Mouse (Mus musculus) left cerebral cortex, adult 2 months (tissue): ENCODE data around the gene Flywch2. TPM values are rescaled to one million over a fixed set of nuclear protein-coding genes. Genes with fewer than 3 reads are reported as not detected.

Source experiments
- DNase-seq, 2 experiments: peaks; one replicate each; pipeline ENCODE4 v3.0.0; 2021 to 2022; ENCODE audit warnings: low spot score in 2 of 2, mixed read lengths in 1 of 2; ENCODE audit errors: extremely low spot score in 1 of 2
- H3K27ac ChIP-seq: fragments of 200-600 bp; 2 replicates; pipeline ENCODE4 v1.8.1; 2022
- H3K4me3 ChIP-seq: fragments of 200-600 bp; 2 replicates; pipeline ENCODE4 v1.8.1; 2022
- CTCF ChIP-seq: fragments of 200-600 bp; IDR thresholded peaks from 2 replicates; pipeline ENCODE4 v1.8.1; 2022; ENCODE audit warnings: antibody characterized with exemption, mild to moderate bottlenecking, moderate library complexity
- intact Hi-C: fragments of 180-260 bp; cut with DNase I; formaldehyde crosslinking; loops from one replicate; pipeline ENCODE4 v1.15.1; 2025
- total RNA-seq, 2 experiments: library from RNA; stranded (reverse); gene quantifications; 2 replicates each; pipeline ENCODE4 v1.2.3; 2021

Flywch2 gene
- total RNA-seq, 2 experiments from 2014 or later, result 11.9 to 13.7 TPM

GRCm38 (mm10) chr17:23745301-23746251 is 40.3 kb downstream of the Flywch2 start, which contains the start of gene Kremen2:
TSS of gene Kremen2 (minus strand) at chr17:23745833.
- intact Hi-C loops, result no loop called here
- peak within 1 kb of the TSS; percentile 27; the same call in 1 of the 2 replicates for H3K4me3 ChIP-seq
- no peak for TF ChIP-seq CTCF
- no peak for DNase-seq
- no peak within 1 kb of the TSS for H3K27ac ChIP-seq

- intact Hi-C loops, result loop anchor here (5.0 kb wide), 1 partner anchor 58 kb away; no protein-coding TSS in a partner anchor
- TF ChIP-seq CTCF, result no peak
- Histone ChIP-seq H3K27ac (no peak overlapping the region), H3K4me3 (no peak overlapping the region)
- DNase-seq, result no peak
Observed at GRCm38 (mm10) chr17:23744651-23745050, 41.2 kb downstream of the Flywch2 start.

- intact Hi-C loops, result loop anchor here (5.0 kb wide), 1 partner anchor 58 kb away; no protein-coding TSS in a partner anchor
- H3K4me3 ChIP-seq, result no peak overlapping the region
- no peak overlapping the region for H3K27ac ChIP-seq
- DNase-seq, result no peak
- TF ChIP-seq CTCF, result no peak
Observed at GRCm38 (mm10) chr17:23744076-23744475, 41.8 kb downstream of the Flywch2 start.

GRCm38 (mm10) chr17:23742941-23743340 is 42.9 kb downstream of the Flywch2 start:
- H3K27ac ChIP-seq, result no peak overlapping the region
- intact Hi-C loops, result loop anchor here (5.0 kb wide), 1 partner anchor 59 kb away; no protein-coding TSS in a partner anchor
- no peak overlapping the region for H3K4me3 ChIP-seq
- TF ChIP-seq CTCF, result no peak
- DNase-seq, result no peak

GRCm38 (mm10) chr17:23742210-23742793 is 43.6 kb downstream of the Flywch2 start:
- intact Hi-C loops, result loop anchor here (5.0 kb wide), 1 partner anchor 60 kb away; no protein-coding TSS in a partner anchor
- no peak for TF ChIP-seq CTCF
- Histone ChIP-seq H3K27ac (no peak overlapping the region), H3K4me3 (peak overlapping the region; percentile 29)
- DNase-seq, result no peak

- DNase-seq, result no peak
- Histone ChIP-seq H3K4me3 (peak overlapping the region; percentile 29), H3K27ac (no peak overlapping the region)
- TF ChIP-seq CTCF, result no peak
- intact Hi-C loops, result loop anchor here (5.0 kb wide), 1 partner anchor 61 kb away; no protein-coding TSS in a partner anchor
Observed at GRCm38 (mm10) chr17:23741359-23742209, 44.3 kb downstream of the Flywch2 start.

- no peak for TF ChIP-seq CTCF
- peak within 1 kb of the TSS; percentile 65 for H3K4me3 ChIP-seq
- intact Hi-C loops, result loop anchor here (5.0 kb wide), 1 partner anchor 62 kb away; no protein-coding TSS in a partner anchor
- no peak for DNase-seq
- peak within 1 kb of the TSS; percentile 92 for H3K27ac ChIP-seq
Observed at GRCm38 (mm10) chr17:23740598-23741021, 45.3 kb downstream of the Flywch2 start, which contains the start of gene Paqr4. TSS of gene Paqr4 (minus strand) at chr17:23740867.

GRCm38 (mm10) chr17:23740136-23740584 is 45.7 kb downstream of the Flywch2 start:
- TF ChIP-seq CTCF, result no peak
- DNase-seq, result peak; percentile 92 to 93
- Histone ChIP-seq H3K4me3 (peak overlapping the region; percentile 65), H3K27ac (peak overlapping the region; percentile 92)
- intact Hi-C loops, result loop anchor here (5.0 kb wide), 1 partner anchor 62 kb away; no protein-coding TSS in a partner anchor

- Histone ChIP-seq H3K27ac (peak overlapping the region; percentile 92), H3K4me3 (peak overlapping the region; percentile 65)
- peak; percentile 45 to 49 for DNase-seq
- TF ChIP-seq CTCF, result no peak
- intact Hi-C loops, result loop anchor here (5.0 kb wide), 1 partner anchor 63 kb away; no protein-coding TSS in a partner anchor
Observed at GRCm38 (mm10) chr17:23739202-23740135, 46.4 kb downstream of the Flywch2 start.

- TF ChIP-seq CTCF, result no peak
- Histone ChIP-seq H3K27ac (peak overlapping the region; percentile 92), H3K4me3 (peak overlapping the region; percentile 65)
- intact Hi-C loops, result no loop called here
- DNase-seq, result no peak
Observed at GRCm38 (mm10) chr17:23738836-23739201, 47.1 kb downstream of the Flywch2 start.
